Mouse (Mus musculus) erythroblast, embryonic 14.5 days (primary cell): Measurements from ENCODE around the gene Adamts2. TPM values are rescaled to one million over a fixed set of nuclear protein-coding genes. Genes with fewer than 3 reads are reported as not detected.

Experiments used
- H3K27me3 ChIP-seq: 2 replicates; pipeline ENCODE4 v1.6.1; 2012; ENCODE audit warnings: inconsistent platforms; ENCODE audit not compliant: control insufficient read depth
- H3K36me3 ChIP-seq: 2 replicates; pipeline ENCODE4 v1.6.1; 2012; ENCODE audit warnings: mild to moderate bottlenecking, inconsistent platforms; ENCODE audit not compliant: control insufficient read depth
- H3K4me1 ChIP-seq: 2 replicates; pipeline ENCODE4 v1.6.1; 2012; ENCODE audit warnings: inconsistent platforms; ENCODE audit not compliant: control insufficient read depth
- H3K4me3 ChIP-seq: replicated peaks from 2 replicates; pipeline ENCODE3; 2012; ENCODE audit warnings: moderate library complexity, mild to moderate bottlenecking, inconsistent platforms
- H3K9me3 ChIP-seq: 2 replicates; pipeline ENCODE4 v1.6.1; 2012; ENCODE audit warnings: low read length, inconsistent platforms, mixed read lengths; ENCODE audit not compliant: control insufficient read depth
- GATA1 ChIP-seq: IDR thresholded peaks from 2 replicates; pipeline ENCODE4 v1.6.1; 2012; ENCODE audit warnings: low read length, inconsistent platforms, mixed read lengths
- TAL1 ChIP-seq: IDR thresholded peaks from 3 replicates; pipeline ENCODE4 v1.6.1; 2012; ENCODE audit warnings: low read length, inconsistent platforms, mixed read lengths
- polyA plus RNA-seq: library from polyadenylated mRNA; stranded (reverse); fragments of >175 nt; gene quantifications from 2 replicates; pipeline ENCODE4 v1.2.3, GENCODE M21; 2012

The Adamts2 gene
- polyA plus RNA-seq: 0.01 TPM in 1 of 2 replicates, not detected in the other

- Histone ChIP-seq H3K36me3 (no peaks in the 10 kb centered on the region), H3K4me1 (no peaks in the 10 kb centered on the region), H3K9me3 (no peaks in the 10 kb centered on the region), H3K4me3 (no peak within 1 kb of the TSS), H3K27me3 (peaks cover 65% of the 10 kb centered on the region)
- TF ChIP-seq TAL1 (no peak), GATA1 (no peak)
Measured at GRCm38 (mm10) chr11:50601641-50602355, at the start of gene Adamts2. Adamts2 (plus strand) TSS chr11:50602084.

- H3K9me3 ChIP-seq: no peaks in the 10 kb centered on the region; the same call in 1 of the 2 replicates
- H3K27me3 ChIP-seq: no peaks in the 10 kb centered on the region
- no peak for TF ChIP-seq TAL1
- TF ChIP-seq GATA1: no peak
Measured at GRCm38 (mm10) chr11:50557064-50557463, 44.8 kb upstream of the Adamts2 start.

GRCm38 (mm10) chr11:50559108-50559507 lies 42.8 kb upstream of the Adamts2 start:
- H3K4me1 ChIP-seq: no peaks in the 10 kb centered on the region
- H3K9me3 ChIP-seq: no peaks in the 10 kb centered on the region; the same call in 1 of the 2 replicates

More at GRCm38 (mm10) chr11:50557064-50557463, 44.8 kb upstream of the Adamts2 start:
- Histone ChIP-seq H3K36me3 (no peaks in the 10 kb centered on the region), H3K4me3 (no peak overlapping the region), H3K4me1 (no peaks in the 10 kb centered on the region)

GRCm38 (mm10) chr11:50565466-50566211 lies 36.2 kb upstream of the Adamts2 start:
- Histone ChIP-seq H3K27me3 (no peaks in the 10 kb centered on the region), H3K36me3 (no peaks in the 10 kb centered on the region), H3K9me3 (no peaks in the 10 kb centered on the region), H3K4me3 (no peak overlapping the region), H3K4me1 (no peaks in the 10 kb centered on the region)
- no peak; the same call in 2 of the 3 replicates for TF ChIP-seq TAL1
- TF ChIP-seq GATA1: no peak

More at GRCm38 (mm10) chr11:50559108-50559507, 42.8 kb upstream of the Adamts2 start:
- Histone ChIP-seq H3K4me3 (no peak overlapping the region), H3K27me3 (no peaks in the 10 kb centered on the region), H3K36me3 (no peaks in the 10 kb centered on the region)
- no peak for TF ChIP-seq TAL1

- Histone ChIP-seq H3K4me1 (no peaks in the 10 kb centered on the region), H3K36me3 (no peaks in the 10 kb centered on the region), H3K27me3 (no peaks in the 10 kb centered on the region), H3K9me3 (no peaks in the 10 kb centered on the region), H3K4me3 (no peak overlapping the region)
- TF ChIP-seq GATA1 (no peak), TAL1 (no peak)
Measured at GRCm38 (mm10) chr11:50571448-50571847, 30.4 kb upstream of the Adamts2 start.

GRCm38 (mm10) chr11:50576521-50576920 lies 25.4 kb upstream of the Adamts2 start:
- H3K27me3 ChIP-seq: no peaks in the 10 kb centered on the region
- H3K9me3 ChIP-seq: no peaks in the 10 kb centered on the region
- H3K4me1 ChIP-seq: no peaks in the 10 kb centered on the region
- H3K4me3 ChIP-seq: no peak overlapping the region
- TF ChIP-seq GATA1 (no peak), TAL1 (no peak)
- H3K36me3 ChIP-seq: no peaks in the 10 kb centered on the region

GRCm38 (mm10) chr11:50587026-50587425 lies 14.9 kb upstream of the Adamts2 start:
- peaks cover 3% of the 10 kb centered on the region; the same call in 1 of the 2 replicates for H3K9me3 ChIP-seq
- H3K36me3 ChIP-seq: no peaks in the 10 kb centered on the region
- H3K27me3 ChIP-seq: no peaks in the 10 kb centered on the region
- no peak overlapping the region for H3K4me3 ChIP-seq
- TF ChIP-seq TAL1 (no peak), GATA1 (no peak)
- H3K4me1 ChIP-seq: no peaks in the 10 kb centered on the region

- H3K9me3 ChIP-seq: peaks cover 3% of the 10 kb centered on the region; the same call in 1 of the 2 replicates
- TF ChIP-seq TAL1 (no peak), GATA1 (no peak)
Measured at GRCm38 (mm10) chr11:50587787-50588186, 14.1 kb upstream of the Adamts2 start.

GRCm38 (mm10) chr11:50589060-50589459 lies 12.8 kb upstream of the Adamts2 start:
- Histone ChIP-seq H3K36me3 (no peaks in the 10 kb centered on the region), H3K4me1 (no peaks in the 10 kb centered on the region), H3K9me3 (peaks cover 3% of the 10 kb centered on the region; the same call in 1 of the 2 replicates), H3K4me3 (no peak overlapping the region), H3K27me3 (no peaks in the 10 kb centered on the region)
- no peak for TF ChIP-seq TAL1

More at GRCm38 (mm10) chr11:50587787-50588186, 14.1 kb upstream of the Adamts2 start:
- Histone ChIP-seq H3K4me3 (no peak overlapping the region), H3K36me3 (no peaks in the 10 kb centered on the region), H3K4me1 (no peaks in the 10 kb centered on the region), H3K27me3 (no peaks in the 10 kb centered on the region)
